Mouse (Mus musculus) left cerebral cortex, adult 2 months (tissue): Measurements from ENCODE around the gene Dab2ip. TPM values are rescaled to one million over a fixed set of nuclear protein-coding genes. Genes with fewer than 3 reads are reported as not detected.

ENCODE experiments used
- DNase-seq, 2 experiments: peaks; one replicate each; pipeline ENCODE4 v3.0.0; 2021 to 2022; ENCODE audit warnings: low spot score in 2 of 2, mixed read lengths in 1 of 2; ENCODE audit errors: extremely low spot score in 1 of 2
- H3K27ac ChIP-seq: fragments of 200-600 bp; 2 replicates; pipeline ENCODE4 v1.8.1; 2022
- H3K4me3 ChIP-seq: fragments of 200-600 bp; 2 replicates; pipeline ENCODE4 v1.8.1; 2022
- CTCF ChIP-seq: fragments of 200-600 bp; IDR thresholded peaks from 2 replicates; pipeline ENCODE4 v1.8.1; 2022; ENCODE audit warnings: antibody characterized with exemption, mild to moderate bottlenecking, moderate library complexity
- intact Hi-C: fragments of 180-260 bp; cut with DNase I; formaldehyde crosslinking; loops from one replicate; pipeline ENCODE4 v1.15.1; 2025
- total RNA-seq, 2 experiments: library from RNA; stranded (reverse); gene quantifications; 2 replicates each; pipeline ENCODE4 v1.2.3; 2021

Gene Dab2ip
- total RNA-seq, 2 experiments from 2014 or later = 144 to 152 TPM

- intact Hi-C loops = loop anchor here (5.0 kb wide), 2 partner anchors 56 to 161 kb away; partner anchors contain the start of gene Dab2ip
- peak overlapping the region; percentile 28 for H3K27ac ChIP-seq
- no peak for TF ChIP-seq CTCF
- H3K4me3 ChIP-seq = no peak overlapping the region
- DNase-seq = no peak
Observed at GRCm38 (mm10) chr2:35718003-35718500, 160.0 kb downstream of the Dab2ip start.

GRCm38 (mm10) chr2:35718662-35719061 lies 160.6 kb downstream of the Dab2ip start:
- no peak for DNase-seq
- intact Hi-C loops = loop anchor here (5.0 kb wide), 2 partner anchors 56 to 161 kb away; partner anchors contain the start of gene Dab2ip
- TF ChIP-seq CTCF = no peak
- H3K27ac ChIP-seq = peak overlapping the region; percentile 28
- no peak overlapping the region for H3K4me3 ChIP-seq

GRCm38 (mm10) chr2:35719230-35720005 lies 161.4 kb downstream of the Dab2ip start:
- no peak for TF ChIP-seq CTCF
- H3K27ac ChIP-seq = peak overlapping the region; percentile 40
- DNase-seq = no peak
- H3K4me3 ChIP-seq = no peak overlapping the region
- intact Hi-C loops = loop anchor here (5.0 kb wide), 2 partner anchors 57 to 162 kb away; partner anchors contain the start of gene Dab2ip

- peak; percentile 40 to 43 for DNase-seq
- Histone ChIP-seq H3K4me3 (no peak overlapping the region), H3K27ac (peak overlapping the region; percentile 40; the same call in 1 of the 2 replicates)
- intact Hi-C loops = no loop called here
- TF ChIP-seq CTCF = no peak
Observed at GRCm38 (mm10) chr2:35720104-35720503, 162.0 kb downstream of the Dab2ip start.

GRCm38 (mm10) chr2:35720550-35720949 lies 162.5 kb downstream of the Dab2ip start:
- no peak for TF ChIP-seq CTCF
- H3K27ac ChIP-seq = peak overlapping the region; percentile 24; the same call in 1 of the 2 replicates
- H3K4me3 ChIP-seq = no peak overlapping the region
- intact Hi-C loops = no loop called here
- no peak for DNase-seq

GRCm38 (mm10) chr2:35720956-35721355 lies 162.9 kb downstream of the Dab2ip start:
- TF ChIP-seq CTCF = no peak
- H3K4me3 ChIP-seq = no peak overlapping the region
- no peak for DNase-seq
- H3K27ac ChIP-seq = peak overlapping the region; percentile 24; the same call in 1 of the 2 replicates
- intact Hi-C loops = no loop called here

- intact Hi-C loops = no loop called here
- Histone ChIP-seq H3K4me3 (no peak overlapping the region), H3K27ac (no peak overlapping the region)
- no peak for DNase-seq
- TF ChIP-seq CTCF = peak; percentile 12
Observed at GRCm38 (mm10) chr2:35722821-35723220, 164.8 kb downstream of the Dab2ip start.

GRCm38 (mm10) chr2:35723267-35723666 lies 165.2 kb downstream of the Dab2ip start:
- Histone ChIP-seq H3K27ac (no peak overlapping the region), H3K4me3 (no peak overlapping the region)
- DNase-seq = no peak
- intact Hi-C loops = no loop called here
- TF ChIP-seq CTCF = no peak

GRCm38 (mm10) chr2:35723691-35724090 lies 165.6 kb downstream of the Dab2ip start:
- H3K4me3 ChIP-seq = no peak overlapping the region
- intact Hi-C loops = no loop called here
- DNase-seq = no peak
- H3K27ac ChIP-seq = no peak overlapping the region
- TF ChIP-seq CTCF = no peak

- no peak for TF ChIP-seq CTCF
- no peak for DNase-seq
- intact Hi-C loops = no loop called here
- Histone ChIP-seq H3K27ac (peak overlapping the region; percentile 77), H3K4me3 (no peak overlapping the region)
Observed at GRCm38 (mm10) chr2:35728633-35729032, 170.6 kb downstream of the Dab2ip start.

GRCm38 (mm10) chr2:35729077-35730065 lies 171.3 kb downstream of the Dab2ip start:
- intact Hi-C loops = no loop called here
- no peak overlapping the region for H3K4me3 ChIP-seq
- TF ChIP-seq CTCF = peak; percentile 51
- no peak for DNase-seq
- H3K27ac ChIP-seq = peak overlapping the region; percentile 77
